Mouse (Mus musculus): ENCODE measurements around the gene E2f4. TPM values are rescaled to one million over a fixed set of nuclear protein-coding genes. Genes with fewer than 3 reads are reported as not detected.
A peak's percentile ranks its signal among the peaks of the same experiment; 100 is the strongest.

Gene E2f4
- total and polyA plus RNA-seq, 3 experiments: 97.9 to 313 (median 98.5) TPM

GRCm38 (mm10) chr8:105346611-105347427, 49.4 kb downstream of the E2f4 start:
- Histone ChIP-seq H3K27me3 (ENCODE audit: control insufficient read depth in 1 of 2, insufficient read depth in 2 of 2, low read length in 2 of 2) (peaks cover 5 to 11% of the 10 kb centered on the region in 2 experiments; a peak in 3 of 4 replicates), H3K9ac (ENCODE audit: control insufficient read depth, low read depth, low read length, poor library complexity, severe bottlenecking) (peak overlapping the region; percentile 74), H3K4me1 (ENCODE audit: control insufficient read depth in 1 of 2, insufficient read depth in 2 of 2, low read length in 2 of 2) (peaks cover 11 to 41% of the 10 kb centered on the region in 2 experiments), H3K36me3 (ENCODE audit: control insufficient read depth in 1 of 2, insufficient read depth in 2 of 2, low read length in 2 of 2) (peaks cover 0 to 25% of the 10 kb centered on the region in 2 experiments; a peak in 2 of 4 replicates), H3K4me3 (ENCODE audit: control insufficient read depth in 1 of 2, insufficient read depth in 1 of 2, low read depth in 2 of 2, low read length in 2 of 2) (peak overlapping the region; percentile 86 to 93), H3K9me3 (replicated peaks; ENCODE audit: insufficient read depth, low read length) (no peaks in the 10 kb centered on the region), H3K79me2 (ENCODE audit: control insufficient read depth, insufficient read depth, low read length, poor library complexity) (peaks cover 4% of the 10 kb centered on the region; the same call in 1 of the 2 replicates), H3K27ac (ENCODE audit: control insufficient read depth, low read depth, low read length) (no peak overlapping the region)
- no peak for DNase-seq (ENCODE audit: low read depth, low spot score)
- TF ChIP-seq MAZ (IDR thresholded peaks at IDR 0.05; ENCODE audit: low read depth, low read length): no peak
- no peak for TF ChIP-seq MXI1 (IDR thresholded peaks at IDR 0.05; ENCODE audit: low read depth, low read length)
- TF ChIP-seq MYC (IDR thresholded peaks at IDR 0.05; ENCODE audit: low read depth, low read length): no peak
- TF ChIP-seq MAFK (IDR thresholded peaks at IDR 0.05; ENCODE audit: borderline replicate concordance, low read depth, low read length): no peak

DNA sequence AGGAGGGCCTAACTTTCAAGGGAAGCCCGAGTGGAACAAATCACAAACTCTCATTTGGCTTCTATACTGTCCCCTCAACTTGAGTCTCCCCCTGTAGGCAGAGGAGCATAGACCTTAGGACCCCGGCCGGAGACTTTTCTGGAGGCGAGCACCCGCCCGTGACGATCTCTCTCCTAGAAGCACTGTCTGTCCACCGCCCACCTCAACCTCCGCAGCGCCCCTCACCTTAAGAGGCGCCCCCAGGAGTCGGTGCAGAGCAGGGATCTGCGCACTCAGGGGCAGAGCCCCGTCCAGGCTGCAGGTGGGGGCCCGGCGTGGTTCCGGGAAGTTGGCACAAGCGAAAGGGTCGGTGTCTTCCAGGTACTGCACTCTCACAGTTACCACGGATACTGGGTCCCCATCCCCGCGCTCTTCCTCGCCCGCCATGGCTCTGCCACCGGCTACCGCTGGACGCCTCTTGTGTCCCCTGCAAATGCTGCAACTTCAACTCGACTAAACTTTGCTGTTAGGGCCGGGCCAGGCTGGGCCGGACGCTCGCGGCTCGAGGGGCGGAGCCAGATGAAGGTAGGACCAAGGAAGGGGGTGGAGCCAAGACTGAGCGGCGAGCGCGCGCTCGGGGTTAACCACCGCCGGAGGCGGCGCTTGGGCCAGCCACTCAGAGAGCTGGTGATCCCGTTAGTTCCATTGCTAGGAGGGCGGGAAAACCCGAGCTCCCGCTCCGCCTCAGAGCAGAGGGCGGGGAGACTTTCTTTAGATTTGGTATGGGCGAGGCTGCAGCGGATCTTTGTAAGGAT, 50.2 kb downstream of the E2f4 start, which contains the start of gene Fhod1:
Gene Fhod1 (minus strand): TSS at position 526 of the 794 bp plus-strand sequence.
- Histone ChIP-seq H3K27ac (ENCODE audit: control insufficient read depth, low read depth, low read length) (peak within 1 kb of the TSS; percentile 21; the same call in 1 of the 2 replicates), H3K9me3 (replicated peaks; ENCODE audit: insufficient read depth, low read length) (no peaks in the 10 kb centered on the region), H3K9ac (ENCODE audit: control insufficient read depth, low read depth, low read length, poor library complexity, severe bottlenecking) (peak within 1 kb of the TSS; percentile 74), H3K4me3 (ENCODE audit: control insufficient read depth in 1 of 2, insufficient read depth in 1 of 2, low read depth in 2 of 2, low read length in 2 of 2) (peak within 1 kb of the TSS; percentile 86 to 93), H3K36me3 (ENCODE audit: control insufficient read depth in 1 of 2, insufficient read depth in 2 of 2, low read length in 2 of 2) (peaks cover 0 to 20% of the 10 kb centered on the region in 2 experiments; a peak in 2 of 4 replicates), H3K27me3 (ENCODE audit: control insufficient read depth in 1 of 2, insufficient read depth in 2 of 2, low read length in 2 of 2) (peaks cover 5 to 11% of the 10 kb centered on the region in 2 experiments; a peak in 3 of 4 replicates), H3K79me2 (ENCODE audit: control insufficient read depth, insufficient read depth, low read length, poor library complexity) (peaks cover 4% of the 10 kb centered on the region; the same call in 1 of the 2 replicates), H3K4me1 (ENCODE audit: control insufficient read depth in 1 of 2, insufficient read depth in 2 of 2, low read length in 2 of 2) (peaks cover 8 to 35% of the 10 kb centered on the region in 2 experiments)
- peak; percentile 96 for DNase-seq (ENCODE audit: low read depth, low spot score)
- peak; percentile 51 to 64; a peak in 2 of 4 replicates for TF ChIP-seq POLR2A (IDR thresholded peaks at IDR 0.05; ENCODE audit: control insufficient read depth in 1 of 2, insufficient read depth in 1 of 2, low read depth in 1 of 2, low read length in 2 of 2, poor library complexity in 1 of 2)
- TF ChIP-seq CTCF (IDR thresholded peaks at IDR 0.05 in 2 of 3, conservative IDR thresholded peaks at IDR 0.05 in 1 of 3; ENCODE audit: control insufficient read depth in 1 of 3, insufficient read depth in 1 of 3, low read depth in 2 of 3, low read length in 3 of 3, poor library complexity in 1 of 3, severe bottlenecking in 1 of 3): peak in 1 of 3 experiments; percentile 19; a peak in 1 of 6 replicates
- TF ChIP-seq RAD21 (IDR thresholded peaks at IDR 0.05; ENCODE audit: low read depth, low read length): no peak
- no peak for TF ChIP-seq BHLHE40 (IDR thresholded peaks at IDR 0.05; ENCODE audit: borderline replicate concordance, low read depth, low read length)
- TF ChIP-seq USF1 (IDR thresholded peaks at IDR 0.05; ENCODE audit: low read depth, low read length): no peak
- TF ChIP-seq USF2 (IDR thresholded peaks at IDR 0.05; ENCODE audit: borderline replicate concordance in 1 of 2, insufficient read depth in 1 of 2, low read depth in 1 of 2, low read length in 2 of 2): no peak
- TF ChIP-seq EP300 (IDR thresholded peaks at IDR 0.05; ENCODE audit: low read depth in 1 of 2, low read length in 2 of 2): no peak
- TF ChIP-seq MAZ (IDR thresholded peaks at IDR 0.05; ENCODE audit: low read depth, low read length): peak; percentile 39; the same call in 1 of the 2 replicates
- no peak for TF ChIP-seq TBP (IDR thresholded peaks at IDR 0.05; ENCODE audit: low read depth, low read length)
- TF ChIP-seq CHD2 (IDR thresholded peaks at IDR 0.05; ENCODE audit: low read length): no peak
- TF ChIP-seq SIN3A (IDR thresholded peaks at IDR 0.05; ENCODE audit: low read length): peak; percentile 70
- no peak for TF ChIP-seq TCF12 (IDR thresholded peaks at IDR 0.05; ENCODE audit: low read depth, low read length)
- no peak for TF ChIP-seq ZC3H11A (IDR thresholded peaks at IDR 0.05; ENCODE audit: low read depth, low read length)
- 0 out of 2 replicates have a peak, but pooled peaks have one; percentile 35 for TF ChIP-seq NRF1 (IDR thresholded peaks at IDR 0.05; ENCODE audit: insufficient read depth, low read depth, low read length, poor library complexity, severe bottlenecking)
- TF ChIP-seq GATA1 (IDR thresholded peaks at IDR 0.05; ENCODE audit: low read depth, low read length): no peak
- TF ChIP-seq ZKSCAN1 (IDR thresholded peaks at IDR 0.05; ENCODE audit: low read depth, low read length): no peak
- no peak; the same call in 1 of the 2 replicates for TF ChIP-seq RCOR1 (IDR thresholded peaks at IDR 0.05; ENCODE audit: low read depth, low read length)
- peak; percentile 55; the same call in 1 of the 2 replicates for TF ChIP-seq ZMIZ1 (IDR thresholded peaks at IDR 0.05; ENCODE audit: low read depth, low read length)
- no peak for TF ChIP-seq GABPA (IDR thresholded peaks at IDR 0.05; ENCODE audit: low read depth, low read length)
- TF ChIP-seq KAT2A (conservative IDR thresholded peaks at IDR 0.05; ENCODE audit: low read depth, low read length): no peak
- TF ChIP-seq POLR2AphosphoS5 (IDR thresholded peaks at IDR 0.05; ENCODE audit: borderline replicate concordance, low read depth, low read length): no peak
- peak; percentile 46 for TF ChIP-seq MXI1 (IDR thresholded peaks at IDR 0.05; ENCODE audit: low read depth, low read length)
- no peak for TF ChIP-seq MEF2A (IDR thresholded peaks at IDR 0.05; ENCODE audit: extremely low read depth, insufficient replicate concordance, low read depth, low read length, poor library complexity, severe bottlenecking)
- TF ChIP-seq POLR2AphosphoS2 (IDR thresholded peaks at IDR 0.05; ENCODE audit: low read length): no peak; the same call in 1 of the 2 replicates
- TF ChIP-seq MYC (IDR thresholded peaks at IDR 0.05; ENCODE audit: low read depth, low read length): no peak
